Mouse (Mus musculus) heart, postnatal 25 days (tissue): ENCODE measurements at regions not wholly inside any gene's neighbourhood (a gene's known extent, or its start where the extent isn't known, plus 50 kb on each side); places are given as distances from the start of the nearest gene placed in this dataset.

ENCODE experiments used
- DNase-seq: peaks from one replicate; pipeline ENCODE4 v3.0.0; 2022; ENCODE audit warnings: low spot score
- intact Hi-C: fragments of 180-260 bp; cut with DNase I; formaldehyde crosslinking; loops from one replicate; pipeline ENCODE4 v1.15.1; 2025

DNA sequence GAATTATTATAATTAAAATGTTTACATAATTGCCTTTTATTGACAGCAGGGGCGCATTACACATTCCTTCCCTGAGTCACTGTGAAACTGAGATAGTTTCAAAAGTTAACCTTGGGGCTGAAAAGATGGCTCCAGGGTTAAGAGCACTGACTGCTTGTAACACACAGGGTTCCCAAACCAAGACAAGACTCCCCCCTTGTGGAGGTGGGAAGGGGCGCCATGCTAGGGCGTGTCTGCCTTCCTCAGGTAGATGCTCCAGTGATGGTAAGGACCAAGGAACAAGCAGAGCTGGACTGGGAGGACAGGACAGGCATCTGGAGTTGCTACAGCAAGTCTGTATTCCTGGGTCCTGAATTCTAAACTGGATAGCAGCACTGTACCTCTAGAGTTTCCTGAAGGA lies 351.9 kb downstream of the Tbc1d22a start:
- intact Hi-C loops: no loop called here
- no peak for DNase-seq

DNA sequence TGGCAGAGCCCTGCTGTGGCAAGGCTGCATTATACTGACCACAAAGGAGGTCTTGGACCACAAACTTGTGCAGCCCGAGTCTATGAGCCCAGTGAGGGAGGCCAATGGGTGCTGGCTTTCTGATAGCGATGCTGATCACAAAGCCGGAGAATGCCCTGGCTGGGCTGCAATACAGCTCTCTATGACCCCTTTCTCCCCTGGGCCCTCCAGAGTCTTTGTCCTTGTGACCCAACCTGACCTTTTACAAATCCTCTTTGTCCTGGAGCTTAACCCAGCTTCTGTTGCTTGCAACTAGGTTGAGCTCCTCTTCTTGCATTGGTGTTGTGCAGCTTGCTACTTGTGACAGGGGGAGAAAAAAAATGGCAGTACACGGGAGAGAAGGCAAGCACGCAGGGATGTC lies 360.1 kb downstream of the Tbc1d22a start:
- DNase-seq: no peak
- intact Hi-C loops: no loop called here

GRCm38 (mm10) chr15:86576666-86577065 lies 362.4 kb downstream of the Tbc1d22a start:
- no peak for DNase-seq
- intact Hi-C loops: no loop called here

- intact Hi-C loops: no loop called here
- no peak for DNase-seq
These were observed 364.4 kb downstream of the Tbc1d22a start for GRCm38 (mm10) chr15:86578689-86579088.

DNA sequence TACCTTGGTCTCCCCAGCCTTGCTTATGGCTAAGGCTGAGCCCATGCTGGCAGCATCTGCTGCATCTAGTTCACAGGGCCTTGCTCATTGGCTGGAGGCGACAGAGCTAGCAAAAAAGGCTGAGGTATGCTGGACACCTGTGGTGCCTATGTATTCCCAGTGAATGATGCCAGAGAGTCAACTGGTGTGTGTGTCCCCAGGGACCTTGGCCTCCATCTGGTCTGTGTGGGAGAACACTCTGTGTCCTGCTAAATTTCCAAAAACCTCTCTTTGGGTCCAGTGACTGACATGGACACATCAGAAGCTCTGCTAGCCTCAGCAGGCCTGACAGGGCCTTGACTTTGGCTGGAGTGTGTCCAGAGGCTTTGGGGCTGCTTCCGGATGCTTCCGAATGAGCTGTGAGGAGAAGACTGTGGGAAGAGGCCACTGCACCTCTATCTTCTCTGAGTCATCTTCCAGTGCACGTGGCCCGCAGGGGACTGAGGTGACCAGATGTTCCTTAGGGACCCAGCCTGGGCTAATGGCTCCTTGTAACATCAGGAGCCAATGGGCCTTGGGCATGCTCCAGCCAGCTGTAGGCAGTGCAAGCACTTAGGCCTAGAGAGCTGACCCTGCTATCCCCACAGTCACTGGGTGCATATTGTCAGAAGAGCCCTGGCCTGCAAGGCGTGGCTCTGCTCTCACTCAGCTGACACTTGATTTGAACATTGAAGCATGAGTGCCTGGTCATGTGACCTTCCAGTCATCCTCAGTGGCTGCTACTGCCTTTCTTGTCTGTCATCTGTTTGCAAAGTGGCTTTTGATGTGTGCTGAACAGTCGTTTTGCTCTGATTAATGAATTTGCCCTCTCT lies 368.2 kb downstream of the Tbc1d22a start:
- intact Hi-C loops: loop anchor here (10.0 kb wide), 1 partner anchor 338 kb away; no protein-coding TSS in a partner anchor
- DNase-seq: no peak

DNA sequence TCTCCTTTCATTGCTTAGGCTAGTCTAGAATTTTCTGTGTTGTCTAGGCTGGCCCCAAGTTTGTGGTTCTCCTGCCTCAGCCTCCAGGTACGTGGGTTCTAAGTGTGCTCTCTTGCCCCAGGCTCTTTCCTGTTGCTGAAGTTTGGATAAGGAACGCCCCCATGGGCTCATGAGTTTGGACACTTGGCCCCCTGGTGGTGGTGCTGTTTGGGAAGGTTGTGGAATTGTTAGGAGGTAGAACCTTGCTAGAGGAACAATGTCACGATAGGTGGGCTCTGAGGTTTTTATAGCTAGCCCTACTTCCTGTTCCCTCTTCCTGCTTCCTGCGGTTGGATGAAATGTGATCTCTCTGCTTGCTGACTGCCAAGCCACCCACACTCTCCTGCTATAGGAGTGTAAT lies 371.5 kb downstream of the Tbc1d22a start:
- intact Hi-C loops: loop anchor here (10.0 kb wide), 1 partner anchor 341 kb away; no protein-coding TSS in a partner anchor
- DNase-seq: no peak

DNA sequence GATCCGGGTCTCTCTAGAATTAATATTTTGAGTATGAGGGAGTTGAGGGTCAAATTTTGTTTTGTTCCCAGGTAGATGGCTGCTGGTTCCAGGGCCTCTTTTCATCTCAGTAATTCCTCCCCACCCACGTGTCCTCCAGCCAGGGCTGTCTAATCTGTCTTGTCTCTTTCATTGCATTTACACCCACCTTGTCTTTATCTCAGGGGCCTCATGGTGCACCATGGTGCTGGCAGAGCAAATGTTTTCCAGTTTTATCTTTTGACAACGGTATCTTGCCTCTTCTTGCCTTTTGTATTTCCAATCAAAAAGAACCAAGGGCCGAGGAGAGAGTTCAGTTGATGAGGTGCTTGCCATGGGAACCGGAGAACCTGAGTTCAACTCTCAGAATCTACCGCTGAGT lies 372.9 kb downstream of the Tbc1d22a start:
- DNase-seq: no peak
- intact Hi-C loops: loop anchor here (10.0 kb wide), 1 partner anchor 342 kb away; no protein-coding TSS in a partner anchor

DNA sequence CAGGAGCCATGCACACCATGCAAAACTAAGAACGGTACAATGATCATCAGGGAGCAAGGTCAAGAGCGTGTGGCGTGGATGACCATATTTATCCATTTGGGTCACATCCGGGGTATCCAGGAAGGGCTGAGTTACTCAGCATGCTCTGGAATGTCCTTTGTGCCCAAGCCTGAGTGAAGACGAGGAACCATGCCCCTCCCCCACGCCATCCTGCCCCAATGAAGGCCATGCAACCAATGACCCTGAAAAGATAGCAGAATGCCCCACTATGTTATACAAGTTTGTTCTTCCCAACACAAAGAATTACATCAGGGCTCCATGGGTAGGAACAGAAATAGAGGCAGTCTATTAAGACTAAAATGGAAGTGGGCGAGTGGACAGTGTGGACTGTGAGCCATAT lies 375.8 kb downstream of the Tbc1d22a start:
- intact Hi-C loops: loop anchor here (10.0 kb wide), 1 partner anchor 955 kb away; the partner anchor contains the start of gene Fam19a5
- no peak for DNase-seq

DNA sequence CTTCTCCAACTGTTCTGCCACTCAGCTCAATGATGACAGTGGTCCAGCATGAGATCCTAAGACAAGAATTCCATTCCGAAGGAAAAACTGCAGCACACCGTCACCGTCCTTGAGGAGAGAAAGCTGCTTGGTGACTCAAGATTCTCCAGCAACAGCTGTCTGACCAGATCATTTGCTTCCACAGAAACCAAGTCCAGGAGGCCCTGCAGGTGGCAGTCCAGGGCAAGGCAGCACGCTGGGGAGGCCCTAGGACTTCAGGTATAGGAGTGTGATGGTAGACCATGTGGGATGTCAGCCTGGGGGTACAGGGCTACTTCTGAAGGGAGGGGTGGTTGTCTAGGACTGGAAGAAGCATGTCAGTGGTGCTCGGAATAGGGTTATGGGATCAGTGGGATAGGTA lies 376.6 kb downstream of the Tbc1d22a start:
- intact Hi-C loops: loop anchor here (10.0 kb wide), 1 partner anchor 954 kb away; the partner anchor contains the start of gene Fam19a5

DNA sequence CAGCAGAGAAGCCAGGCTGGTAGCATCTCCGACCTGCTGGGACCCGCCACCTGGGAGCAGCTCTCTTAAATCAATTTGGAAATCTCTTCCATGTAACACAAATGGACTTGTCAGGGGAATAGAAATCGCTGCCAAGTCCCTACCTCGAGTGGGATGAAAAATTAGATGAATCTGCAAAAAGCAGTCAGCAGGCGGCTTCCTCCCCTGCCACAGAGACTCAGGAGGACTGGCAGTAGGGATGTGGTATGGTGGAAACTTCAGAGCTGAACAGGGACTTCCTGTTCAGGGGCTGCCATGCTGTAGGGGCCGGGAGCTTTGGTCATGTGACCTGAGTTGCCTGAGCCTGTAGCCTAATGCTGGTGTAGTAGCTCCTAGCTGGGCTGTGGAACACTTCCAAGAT lies 379.1 kb downstream of the Tbc1d22a start:
- no peak for DNase-seq
- intact Hi-C loops: loop anchor here (10.0 kb wide), 1 partner anchor 951 kb away; the partner anchor contains the start of gene Fam19a5

More for the DNA sequence above, 376.6 kb downstream of the Tbc1d22a start:
- DNase-seq: no peak

DNA sequence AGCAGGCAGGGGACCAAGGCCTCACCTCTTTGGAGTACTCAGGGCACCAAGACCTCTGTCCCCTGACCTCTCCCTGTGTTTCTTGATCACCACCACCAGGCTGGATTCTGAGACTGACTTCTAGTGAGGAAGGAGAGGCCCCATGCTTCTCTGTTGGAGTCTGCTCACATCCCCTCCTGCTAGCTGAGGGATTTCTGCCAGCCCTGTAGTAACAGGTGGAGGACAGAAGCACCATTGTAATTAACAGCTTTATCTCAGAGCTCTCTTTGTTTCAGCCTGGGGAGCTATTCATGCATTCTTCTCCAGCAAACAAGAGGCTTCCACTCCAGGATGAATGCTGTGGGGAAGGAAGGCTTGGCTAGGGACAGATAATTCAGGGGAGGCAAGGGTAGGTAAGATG lies 392.2 kb downstream of the Tbc1d22a start:
- intact Hi-C loops: no loop called here
- no peak for DNase-seq

DNA sequence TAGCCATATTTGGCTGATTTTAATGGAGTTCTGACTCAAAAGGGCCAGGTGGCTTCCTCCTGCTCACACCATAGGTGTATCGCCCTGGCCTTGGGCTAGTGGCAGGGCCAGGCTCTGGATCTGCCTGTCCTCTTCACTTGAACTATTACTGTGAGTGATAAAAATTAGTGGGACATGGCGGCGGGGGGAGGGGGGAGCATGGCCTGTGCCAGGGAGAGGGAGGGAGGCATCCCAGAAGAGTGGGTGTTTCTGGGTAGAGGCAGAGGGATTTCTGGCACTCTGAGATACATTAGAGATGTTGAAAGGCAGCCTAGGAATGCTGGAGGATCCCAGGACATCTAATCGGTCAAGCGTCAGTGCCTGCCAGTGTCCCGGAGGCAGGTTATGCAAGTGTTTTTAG lies 395.4 kb downstream of the Tbc1d22a start:
- intact Hi-C loops: no loop called here
- DNase-seq: no peak

DNA sequence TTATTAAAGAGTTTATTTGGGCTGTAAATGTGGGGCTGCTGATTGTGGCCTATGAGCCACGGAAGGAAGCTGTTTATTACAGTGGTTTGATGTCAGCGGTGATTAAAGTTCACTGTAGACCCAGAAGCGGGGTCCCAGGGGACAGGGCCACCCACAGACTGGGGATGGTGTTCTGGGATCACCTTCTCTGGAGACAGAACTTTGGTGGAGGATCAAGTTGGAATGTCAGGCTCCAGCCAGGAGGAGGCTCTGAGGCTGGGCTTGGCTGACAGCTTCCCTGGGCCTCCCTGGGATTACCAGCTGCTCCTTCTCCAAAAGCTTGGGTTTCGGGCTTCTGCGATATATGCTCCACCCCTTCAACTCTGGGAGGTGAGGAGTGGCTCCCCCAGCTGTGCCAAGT lies 417.1 kb downstream of the Tbc1d22a start:
- intact Hi-C loops: no loop called here

GRCm38 (mm10) chr15:86645244-86645643 lies 431.0 kb downstream of the Tbc1d22a start:
- DNase-seq: no peak
- intact Hi-C loops: no loop called here

More for the DNA sequence above, 417.1 kb downstream of the Tbc1d22a start:
- DNase-seq: no peak

- intact Hi-C loops: no loop called here
- DNase-seq: no peak
These were observed 433.9 kb downstream of the Tbc1d22a start for GRCm38 (mm10) chr15:86648131-86648530.

DNA sequence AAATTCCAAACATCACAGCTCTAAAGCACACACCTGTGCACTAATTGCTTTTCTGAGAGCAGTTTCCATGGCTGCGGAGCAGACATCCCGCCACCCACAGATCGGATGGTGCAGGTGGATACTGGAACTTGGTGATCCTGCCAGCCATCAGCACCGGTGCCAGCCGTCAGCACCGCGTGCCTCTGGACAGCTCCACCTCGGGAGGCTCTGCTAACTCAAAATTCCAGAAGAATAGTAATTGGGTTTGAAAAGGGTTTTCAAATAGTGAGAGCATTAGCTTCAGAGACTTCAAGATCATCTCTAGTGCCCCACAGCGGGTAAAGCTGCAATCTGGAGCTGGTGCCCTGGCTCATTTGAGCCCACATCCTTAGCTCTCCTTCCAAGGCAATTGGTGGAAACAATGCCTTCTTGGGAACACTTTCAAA lies 458.8 kb downstream of the Tbc1d22a start:
- no peak for DNase-seq
- intact Hi-C loops: no loop called here

- intact Hi-C loops: no loop called here
- DNase-seq: no peak
These were observed 462.8 kb downstream of the Tbc1d22a start for GRCm38 (mm10) chr15:86677016-86677415.

- intact Hi-C loops: no loop called here
- no peak for DNase-seq
These were observed 468.8 kb downstream of the Tbc1d22a start for GRCm38 (mm10) chr15:86683081-86683480.

GRCm38 (mm10) chr15:86689694-86690093 lies 475.4 kb downstream of the Tbc1d22a start:
- DNase-seq: no peak
- intact Hi-C loops: no loop called here

DNA sequence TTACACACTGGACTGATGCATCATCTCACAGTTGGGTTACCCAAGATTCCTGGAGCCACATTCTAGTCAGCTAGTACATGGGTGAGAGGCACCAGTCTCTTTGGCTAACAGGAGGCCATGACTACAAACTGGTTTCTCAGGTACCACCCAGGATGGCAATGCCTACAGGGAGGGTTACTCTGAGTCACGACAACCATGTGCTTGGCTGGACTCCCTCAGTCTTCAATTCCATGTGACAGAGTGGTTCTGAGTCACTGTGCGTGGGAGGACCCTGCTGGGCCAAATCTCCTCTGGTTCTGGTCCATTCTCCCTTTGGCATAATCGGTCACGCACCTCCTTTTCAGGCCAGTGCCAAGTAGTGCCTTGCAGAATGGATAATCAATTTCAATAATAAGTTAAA lies 482.5 kb downstream of the Tbc1d22a start:
- DNase-seq: no peak
- intact Hi-C loops: no loop called here

DNA sequence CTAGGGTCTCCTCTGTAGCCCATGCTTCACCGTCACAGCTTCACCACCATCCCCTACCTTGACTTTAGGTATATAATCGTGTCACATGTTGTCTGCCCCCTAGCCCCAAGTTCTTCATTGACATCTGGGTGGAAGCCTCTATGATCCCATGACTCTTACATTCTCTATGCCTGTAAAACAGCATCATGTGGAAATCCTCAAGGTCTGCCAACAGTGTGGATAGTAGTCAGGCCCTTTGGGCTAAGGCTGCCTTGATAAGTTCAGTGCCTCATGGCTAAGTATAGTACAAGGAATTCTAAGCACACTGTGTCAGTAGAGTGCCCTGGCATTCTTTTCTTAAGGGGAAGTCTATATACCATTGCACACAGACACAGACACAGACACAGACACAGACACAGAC lies 496.2 kb downstream of the Tbc1d22a start:
- intact Hi-C loops: no loop called here

DNA sequence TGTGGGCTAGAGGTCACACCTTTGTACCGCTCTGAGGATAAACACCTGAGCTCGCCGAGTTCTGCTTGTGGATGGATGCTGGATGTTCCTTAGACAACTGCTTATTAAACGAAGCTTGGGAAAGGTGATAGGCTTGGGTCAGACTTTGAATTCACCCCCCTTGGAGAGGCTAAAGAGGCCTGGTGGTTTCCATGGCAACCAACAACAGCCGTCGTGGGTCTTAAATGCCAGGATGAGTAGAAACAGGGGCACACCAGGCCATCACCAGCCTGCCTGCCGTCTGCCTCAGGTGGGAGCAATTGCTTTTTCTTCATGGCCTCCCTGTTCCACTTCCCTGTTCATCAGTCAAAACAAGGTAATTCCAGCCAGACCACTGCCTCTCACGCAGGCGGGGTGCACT lies 504.1 kb downstream of the Tbc1d22a start:
- no peak for DNase-seq
- intact Hi-C loops: no loop called here

More for the DNA sequence above, 496.2 kb downstream of the Tbc1d22a start:
- DNase-seq: no peak
